Mouse (Mus musculus) intestine, embryonic 15.5 days (tissue): ENCODE results near the gene Fam163a. TPM values are rescaled to one million over a fixed set of nuclear protein-coding genes. Genes with fewer than 3 reads are reported as not detected.
A peak's percentile ranks its signal among the peaks of the same experiment; 100 is the strongest.
"Not testable (repeated sequence)": the region's sequence is repeated elsewhere in the genome, so short reads cannot be mapped to it uniquely, and the experiment has no call there.

Source experiments
- ATAC-seq: fragments of 200-750 bp; cut with Nextera tagmentation; 2 replicates; pipeline ENCODE4 v1.8.0; 2017; ENCODE audit warnings: moderate TSS enrichment, moderate library complexity
- H3K27ac ChIP-seq: fragments of 300-500 bp; sonication (generic); 2 replicates; pipeline ENCODE4 v1.5.1; 2015; ENCODE audit warnings: mild to moderate bottlenecking, inconsistent platforms
- H3K27me3 ChIP-seq: fragments of 300-500 bp; sonication (generic); replicated peaks from 2 replicates; pipeline ENCODE4 v1.6.1; 2015; ENCODE audit warnings: inconsistent platforms
- H3K36me3 ChIP-seq: fragments of 300-500 bp; sonication (generic); 2 replicates; pipeline ENCODE4 v1.6.1; 2015; ENCODE audit warnings: inconsistent platforms
- H3K4me1 ChIP-seq: fragments of 300-500 bp; sonication (generic); replicated peaks from 2 replicates; pipeline ENCODE4 v1.6.1; 2015; ENCODE audit warnings: inconsistent platforms
- H3K4me2 ChIP-seq: fragments of 300-500 bp; sonication (generic); replicated peaks from 2 replicates; pipeline ENCODE4 v1.6.1; 2015; ENCODE audit warnings: mild to moderate bottlenecking, inconsistent platforms
- H3K4me3 ChIP-seq: fragments of 300-500 bp; sonication (generic); replicated peaks from 2 replicates; pipeline ENCODE4 v1.5.1; 2015; ENCODE audit warnings: inconsistent platforms
- H3K9ac ChIP-seq: fragments of 300-500 bp; sonication (generic); 2 replicates; pipeline ENCODE4 v1.6.1; 2015; ENCODE audit warnings: inconsistent platforms
- H3K9me3 ChIP-seq: fragments of 300-500 bp; sonication (generic); 2 replicates; pipeline ENCODE4 v1.6.1; 2016; ENCODE audit warnings: inconsistent platforms
- WGBS: fragments of 180-500 bp; shearing (Covaris S2); methylation state at CpG from one replicate; pipeline ENCODE4 v1.1.7; 2015; 5-methylcytosine and 5-hydroxymethylcytosine counted together
- polyA plus RNA-seq: library from polyadenylated mRNA; unstranded; fragments of >200 nt; fragmentation: Nextera tagmentation; extraction: Ambion mirVana; gene quantifications from 2 replicates; pipeline ENCODE4 v1.2.1, GENCODE M21; 2015

Fam163a gene
- 5.7 and 6.3 TPM in 2 replicates for polyA plus RNA-seq

GRCm38 (mm10) chr1:156204656-156205131 lies at the start of gene Fam163a:
Fam163a (minus strand) TSS chr1:156205026.
- no peaks in the 10 kb centered on the region for H3K36me3 ChIP-seq
- H3K4me2 ChIP-seq, result peak within 1 kb of the TSS; percentile 83
- H3K4me1 ChIP-seq, result peaks cover 9% of the 10 kb centered on the region; the same call in 1 of the 2 replicates
- under 1% methylated on average over 44 of the region's 44 CpGs for WGBS
- no peak within 1 kb of the TSS for H3K27ac ChIP-seq
- peak; percentile 71 for ATAC-seq
- peak within 1 kb of the TSS; percentile 40 for H3K4me3 ChIP-seq
- peaks cover 46% of the 10 kb centered on the region for H3K27me3 ChIP-seq
- no peaks in the 10 kb centered on the region for H3K9me3 ChIP-seq
- H3K9ac ChIP-seq, result peak within 1 kb of the TSS; percentile 39

GRCm38 (mm10) chr1:156251096-156251495 lies 46.3 kb upstream of the Fam163a start:
- H3K4me1 ChIP-seq, H3K27me3 ChIP-seq, ATAC-seq, H3K27ac ChIP-seq, H3K4me2 ChIP-seq, H3K9me3 ChIP-seq, H3K36me3 ChIP-seq, H3K4me3 ChIP-seq, H3K9ac ChIP-seq: not testable (repeated sequence)
- 65% methylated on average over 4 of the region's 4 CpGs for WGBS

DNA sequence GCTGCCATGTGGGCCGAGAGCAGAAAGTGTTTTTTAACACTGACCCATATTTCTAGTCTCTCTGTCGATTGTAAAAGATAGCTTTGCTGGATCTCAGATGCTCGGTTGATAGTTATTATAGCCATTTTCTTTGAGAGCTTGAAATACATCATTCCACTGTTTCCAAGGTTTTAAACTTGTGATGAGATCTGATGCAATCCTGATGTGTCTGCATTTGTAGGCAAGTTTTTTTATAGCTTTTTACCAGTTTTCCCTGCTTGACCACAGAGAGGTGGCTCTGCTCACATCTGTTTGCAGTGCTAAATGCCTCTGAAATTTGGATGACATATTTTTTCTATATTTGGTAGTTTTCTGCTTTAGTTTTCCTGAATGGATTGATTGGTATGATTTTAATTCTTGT lies 43.1 kb upstream of the Fam163a start:
- ATAC-seq, result no peak
- no peak overlapping the region for H3K4me3 ChIP-seq
- H3K4me2 ChIP-seq, result no peak overlapping the region
- 56% methylated on average over 3 of the region's 3 CpGs for WGBS
- no peaks in the 10 kb centered on the region for H3K4me1 ChIP-seq
- no peak overlapping the region for H3K27ac ChIP-seq
- no peaks in the 10 kb centered on the region for H3K27me3 ChIP-seq
- no peaks in the 10 kb centered on the region for H3K9me3 ChIP-seq
- H3K36me3 ChIP-seq, result no peaks in the 10 kb centered on the region
- H3K9ac ChIP-seq, result no peak overlapping the region

GRCm38 (mm10) chr1:156241713-156242348 lies 37.0 kb upstream of the Fam163a start:
- Histone ChIP-seq H3K36me3 (no peaks in the 10 kb centered on the region), H3K9ac (no peak overlapping the region), H3K4me1 (no peaks in the 10 kb centered on the region), H3K27me3 (no peaks in the 10 kb centered on the region), H3K9me3 (no peaks in the 10 kb centered on the region), H3K27ac (no peak overlapping the region), H3K4me2 (no peak overlapping the region), H3K4me3 (no peak overlapping the region)
- ATAC-seq, result no peak
- WGBS, result 6% methylated on average over 14 of the region's 14 CpGs

GRCm38 (mm10) chr1:156241035-156241434 lies 36.2 kb upstream of the Fam163a start:
- ATAC-seq, result no peak
- Histone ChIP-seq H3K9me3 (no peaks in the 10 kb centered on the region), H3K4me1 (no peaks in the 10 kb centered on the region), H3K27ac (no peak overlapping the region), H3K9ac (no peak overlapping the region), H3K27me3 (no peaks in the 10 kb centered on the region), H3K4me3 (no peak overlapping the region), H3K4me2 (no peak overlapping the region), H3K36me3 (no peaks in the 10 kb centered on the region)
- 30% methylated on average over 2 of the region's 2 CpGs for WGBS

- H3K4me3 ChIP-seq, result no peak overlapping the region
- H3K36me3 ChIP-seq, result no peaks in the 10 kb centered on the region
- H3K9ac ChIP-seq, result no peak overlapping the region
- peak; percentile 3; the same call in 1 of the 2 replicates for ATAC-seq
- H3K27ac ChIP-seq, result 0 out of 2 replicates have a peak overlapping the region, but pooled peaks have one; percentile 7
- no peaks in the 10 kb centered on the region for H3K27me3 ChIP-seq
- H3K4me1 ChIP-seq, result peaks cover 7% of the 10 kb centered on the region; the same call in 1 of the 2 replicates
- 0 out of 2 replicates have a peak overlapping the region, but pooled peaks have one; percentile 26 for H3K4me2 ChIP-seq
- 86% methylated on average over 6 of the region's 6 CpGs for WGBS
- no peaks in the 10 kb centered on the region for H3K9me3 ChIP-seq
These were observed 26.3 kb upstream of the Fam163a start for GRCm38 (mm10) chr1:156231122-156231521.

GRCm38 (mm10) chr1:156230339-156231089 lies 25.7 kb upstream of the Fam163a start:
- Histone ChIP-seq H3K4me2 (peak overlapping the region; percentile 26; the same call in 1 of the 2 replicates), H3K27me3 (no peaks in the 10 kb centered on the region), H3K9ac (no peak overlapping the region), H3K27ac (0 out of 2 replicates have a peak overlapping the region, but pooled peaks have one; percentile 7), H3K9me3 (no peaks in the 10 kb centered on the region), H3K4me1 (peaks cover 7% of the 10 kb centered on the region; the same call in 1 of the 2 replicates), H3K36me3 (no peaks in the 10 kb centered on the region), H3K4me3 (no peak overlapping the region)
- ATAC-seq, result peak; percentile 71
- 25% methylated on average over 9 of the region's 9 CpGs for WGBS

DNA sequence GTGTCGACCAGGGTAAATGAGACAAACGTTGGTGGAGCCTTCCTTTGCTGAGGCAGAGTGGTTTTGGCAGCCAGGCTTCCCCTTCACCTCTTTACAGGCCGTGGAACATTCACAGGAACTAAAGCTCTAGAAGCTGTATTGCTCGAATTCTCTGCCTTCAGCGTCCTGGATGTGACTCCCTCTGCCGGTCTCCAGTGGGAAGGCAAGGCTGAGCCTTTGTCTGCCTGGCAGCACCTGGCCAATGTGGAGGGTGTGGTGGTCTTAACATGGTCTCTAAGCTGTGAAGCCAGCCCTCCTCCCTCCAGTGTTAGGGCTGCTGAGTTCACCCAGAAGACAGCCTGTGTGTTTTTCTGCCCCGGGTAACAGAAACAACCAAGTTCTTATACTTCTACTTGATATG lies 24.6 kb upstream of the Fam163a start:
- Histone ChIP-seq H3K4me2 (no peak overlapping the region), H3K27me3 (no peaks in the 10 kb centered on the region), H3K4me1 (peaks cover 7% of the 10 kb centered on the region; the same call in 1 of the 2 replicates), H3K36me3 (no peaks in the 10 kb centered on the region), H3K4me3 (no peak overlapping the region), H3K9ac (no peak overlapping the region), H3K9me3 (no peaks in the 10 kb centered on the region), H3K27ac (no peak overlapping the region)
- ATAC-seq, result peak; percentile 28; the same call in 1 of the 2 replicates
- 28% methylated on average over 7 of the region's 7 CpGs for WGBS

DNA sequence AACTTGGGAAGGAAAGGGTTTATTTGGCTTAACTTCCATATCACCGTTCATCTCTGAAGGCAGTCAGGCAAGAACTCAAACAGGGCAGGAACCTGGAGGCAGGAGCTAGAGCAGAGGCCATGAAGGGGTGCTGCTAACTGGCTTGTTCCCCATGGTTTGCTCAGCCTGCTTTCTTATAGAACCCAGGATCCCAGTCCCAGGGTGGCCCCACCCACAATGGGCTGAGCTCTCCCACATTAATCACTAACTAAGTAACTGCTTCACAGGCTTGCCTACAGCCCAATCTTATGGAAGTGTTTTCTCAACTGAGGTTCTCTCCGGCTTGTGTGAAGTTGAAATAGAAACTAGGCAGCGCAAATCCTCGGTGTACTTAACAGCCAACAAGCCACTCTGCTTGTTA lies 23.9 kb upstream of the Fam163a start:
- H3K9ac ChIP-seq, result no peak overlapping the region
- peaks cover 7% of the 10 kb centered on the region; the same call in 1 of the 2 replicates for H3K4me1 ChIP-seq
- H3K4me3 ChIP-seq, result no peak overlapping the region
- no peak for ATAC-seq
- no peaks in the 10 kb centered on the region for H3K36me3 ChIP-seq
- H3K9me3 ChIP-seq, result no peaks in the 10 kb centered on the region
- H3K4me2 ChIP-seq, result no peak overlapping the region
- no peak overlapping the region for H3K27ac ChIP-seq
- no peaks in the 10 kb centered on the region for H3K27me3 ChIP-seq
- 74% methylated on average over 4 of the region's 4 CpGs for WGBS

GRCm38 (mm10) chr1:156226903-156227302 lies 22.1 kb upstream of the Fam163a start:
- no peak for ATAC-seq
- Histone ChIP-seq H3K4me1 (peaks cover 16% of the 10 kb centered on the region), H3K27me3 (no peaks in the 10 kb centered on the region), H3K36me3 (no peaks in the 10 kb centered on the region), H3K27ac (no peak overlapping the region), H3K4me3 (no peak overlapping the region), H3K4me2 (no peak overlapping the region), H3K9me3 (no peaks in the 10 kb centered on the region), H3K9ac (no peak overlapping the region)
- 70% methylated on average over 5 of the region's 5 CpGs for WGBS

DNA sequence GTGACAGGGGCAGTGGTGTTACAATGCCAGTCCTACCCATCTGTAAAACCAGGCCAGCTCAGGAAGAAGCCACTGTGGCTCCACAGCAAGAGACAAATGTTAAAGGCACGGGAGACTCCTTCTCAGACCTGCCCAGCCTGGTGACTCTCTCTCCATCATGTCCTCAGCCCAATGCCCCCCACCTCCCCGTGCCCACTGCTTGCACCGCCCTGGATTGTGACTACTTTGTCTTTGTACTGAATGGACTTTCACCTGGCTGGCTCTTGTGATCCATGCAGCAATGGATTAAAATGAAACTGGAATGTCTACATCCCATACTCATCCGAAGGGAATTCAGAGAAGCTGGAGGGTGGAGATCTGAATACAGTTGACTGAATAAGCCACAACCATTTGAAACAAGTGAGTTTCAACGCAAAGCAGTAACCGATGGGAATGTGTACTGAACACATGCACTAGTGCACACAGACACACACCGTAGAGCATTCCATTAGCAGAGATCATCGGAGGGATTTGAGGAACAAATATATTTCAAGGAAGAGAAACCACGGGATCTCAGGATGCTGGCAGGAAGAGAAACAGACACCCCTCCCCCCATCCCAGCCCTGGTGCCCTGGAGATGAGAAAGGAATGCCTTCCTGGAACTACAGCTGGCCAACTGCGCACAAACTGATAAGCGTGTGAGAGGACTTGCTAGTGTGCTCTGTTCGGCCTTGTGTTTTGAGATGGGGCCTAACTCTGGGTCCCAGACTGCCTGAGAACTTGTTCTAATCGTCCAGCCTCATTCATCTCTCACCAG lies 17.6 kb upstream of the Fam163a start:
- no peak overlapping the region for H3K9ac ChIP-seq
- H3K27me3 ChIP-seq, result no peaks in the 10 kb centered on the region
- ATAC-seq, result peak; percentile 80; the same call in 1 of the 2 replicates
- no peaks in the 10 kb centered on the region for H3K36me3 ChIP-seq
- no peak overlapping the region for H3K4me2 ChIP-seq
- H3K9me3 ChIP-seq, result no peaks in the 10 kb centered on the region
- peaks cover 15% of the 10 kb centered on the region for H3K4me1 ChIP-seq
- no peak overlapping the region for H3K4me3 ChIP-seq
- WGBS, result 48% methylated on average over 13 of the region's 13 CpGs
- no peak overlapping the region for H3K27ac ChIP-seq

DNA sequence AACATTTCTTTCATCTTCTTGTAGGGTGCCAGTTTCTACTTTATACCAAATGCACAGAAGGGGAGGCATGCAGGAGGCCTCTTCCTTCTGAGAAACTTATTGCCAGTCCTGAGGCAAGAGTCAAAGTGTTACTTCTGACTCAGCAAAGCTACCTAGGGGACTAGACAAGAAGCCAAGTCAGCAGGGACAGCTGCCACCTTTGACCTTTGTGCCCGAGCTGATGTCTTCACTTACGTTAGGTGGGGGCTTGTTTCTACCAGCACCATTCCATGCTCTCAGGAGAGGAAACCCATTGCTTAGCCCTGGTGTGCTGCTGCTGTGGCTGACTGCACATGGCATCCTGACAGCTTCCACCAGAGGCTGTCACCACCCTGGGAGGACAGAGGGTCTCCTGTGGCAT lies 16.5 kb upstream of the Fam163a start:
- 69% methylated on average over 2 of the region's 2 CpGs for WGBS

More for the DNA sequence above, 16.5 kb upstream of the Fam163a start:
- Histone ChIP-seq H3K9me3 (no peaks in the 10 kb centered on the region), H3K27me3 (no peaks in the 10 kb centered on the region), H3K4me1 (peaks cover 15% of the 10 kb centered on the region), H3K4me3 (no peak overlapping the region), H3K9ac (no peak overlapping the region), H3K27ac (no peak overlapping the region), H3K36me3 (no peaks in the 10 kb centered on the region), H3K4me2 (no peak overlapping the region)
- no peak for ATAC-seq
